Mouse (Mus musculus) spleen, adult 2 months (tissue): ENCODE results near the gene Tfec. TPM values are rescaled to one million over a fixed set of nuclear protein-coding genes. Genes with fewer than 3 reads are reported as not detected.

ENCODE experiments used
- DNase-seq, 2 experiments: peaks; one replicate each; pipeline versions ENCODE4 v3.0.0 to v3.0.0-alpha.2; 2012 to 2021; ENCODE audit warnings: low spot score in 2 of 2, low read depth in 1 of 2
- H3K27ac ChIP-seq: fragments of 200-500 bp; 2 replicates; pipeline ENCODE4 v1.5.1; 2012; ENCODE audit warnings: low read length, inconsistent platforms; ENCODE audit not compliant: insufficient read depth
- H3K27me3 ChIP-seq: fragments of 200-500 bp; 2 replicates; pipeline ENCODE4 v1.6.1; 2012; ENCODE audit warnings: mild to moderate bottlenecking, moderate library complexity, low read length, inconsistent platforms; ENCODE audit not compliant: control insufficient read depth, insufficient read depth
- H3K36me3 ChIP-seq: fragments of 200-500 bp; 2 replicates; pipeline ENCODE4 v1.6.1; 2012; ENCODE audit warnings: mild to moderate bottlenecking, low read length, inconsistent platforms; ENCODE audit not compliant: control insufficient read depth, insufficient read depth
- H3K4me1 ChIP-seq: fragments of 200-500 bp; 2 replicates; pipeline ENCODE4 v1.6.1; 2011; ENCODE audit warnings: inconsistent platforms; ENCODE audit not compliant: control insufficient read depth, insufficient read depth, insufficient read length
- H3K4me3 ChIP-seq: fragments of 200-500 bp; 2 replicates; pipeline ENCODE4 v1.5.1; 2011; ENCODE audit warnings: mild to moderate bottlenecking, inconsistent platforms; ENCODE audit not compliant: insufficient read depth, insufficient read length; ENCODE audit errors: extremely low read depth
- CTCF ChIP-seq: fragments of 200-500 bp; IDR thresholded peaks from 2 replicates; pipeline ENCODE4 v1.5.1; 2011; ENCODE audit warnings: mild to moderate bottlenecking, inconsistent platforms; ENCODE audit not compliant: insufficient read depth, insufficient read length, insufficient replicate concordance; ENCODE audit errors: extremely low read depth
- POLR2A ChIP-seq: fragments of 200-500 bp; IDR thresholded peaks from 2 replicates; pipeline ENCODE4 v1.6.1; 2011; ENCODE audit warnings: low read depth, low read length, inconsistent platforms
- WGBS: fragments of 180-500 bp; shearing (Covaris S2); methylation state at CpG from one replicate; pipeline ENCODE4 v1.1.7; 2018; 5-methylcytosine and 5-hydroxymethylcytosine counted together
- polyA plus RNA-seq: library from polyadenylated mRNA; depleted of rRNA; stranded (reverse); fragments of >200 nt; gene quantifications from 2 replicates; pipeline ENCODE4 v1.2.3, GENCODE M21; 2012; rRNA removed

The Tfec gene
- polyA plus RNA-seq, 1 experiment = 2.8 TPM

DNA sequence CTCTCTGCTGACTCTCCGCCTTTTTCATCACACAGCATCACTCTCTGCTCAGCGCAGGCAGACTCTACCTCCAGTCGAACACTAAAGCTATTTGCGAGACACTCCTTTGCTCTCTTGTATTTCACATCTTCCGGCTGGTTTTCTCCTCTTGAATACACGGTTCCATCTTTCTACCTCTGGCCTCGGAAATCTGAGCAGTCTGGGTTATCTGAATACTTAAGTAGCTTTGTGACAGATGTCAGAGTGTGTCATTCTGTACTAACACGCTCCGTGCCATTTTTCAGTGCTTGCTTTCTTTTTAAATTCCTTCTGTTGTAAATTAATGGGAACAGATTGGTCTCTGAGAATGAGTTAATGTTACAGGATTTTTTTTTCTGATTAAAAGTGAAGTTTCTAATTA, 101.3 kb downstream of the Tfec start:
- DNase-seq = no peak
- Histone ChIP-seq H3K4me3 (no peak overlapping the region), H3K27me3 (no peaks in the 10 kb centered on the region), H3K36me3 (no peaks in the 10 kb centered on the region), H3K4me1 (no peaks in the 10 kb centered on the region), H3K27ac (no peak overlapping the region)
- whole genome bisulfite sequencing = 87% methylated on average over 9 of the region's 9 CpGs
- TF ChIP-seq POLR2A (no peak), CTCF (no peak)

- TF ChIP-seq CTCF (no peak), POLR2A (no peak)
- H3K36me3 ChIP-seq = no peaks in the 10 kb centered on the region
- DNase-seq = no peak
- H3K4me1 ChIP-seq = no peaks in the 10 kb centered on the region
- H3K4me3 ChIP-seq = no peak overlapping the region
- WGBS = 86% methylated on average over 7 of the region's 7 CpGs
- no peaks in the 10 kb centered on the region for H3K27me3 ChIP-seq
- no peak overlapping the region for H3K27ac ChIP-seq
Observed at GRCm38 (mm10) chr6:16794036-16794435, 104.2 kb downstream of the Tfec start.

DNA sequence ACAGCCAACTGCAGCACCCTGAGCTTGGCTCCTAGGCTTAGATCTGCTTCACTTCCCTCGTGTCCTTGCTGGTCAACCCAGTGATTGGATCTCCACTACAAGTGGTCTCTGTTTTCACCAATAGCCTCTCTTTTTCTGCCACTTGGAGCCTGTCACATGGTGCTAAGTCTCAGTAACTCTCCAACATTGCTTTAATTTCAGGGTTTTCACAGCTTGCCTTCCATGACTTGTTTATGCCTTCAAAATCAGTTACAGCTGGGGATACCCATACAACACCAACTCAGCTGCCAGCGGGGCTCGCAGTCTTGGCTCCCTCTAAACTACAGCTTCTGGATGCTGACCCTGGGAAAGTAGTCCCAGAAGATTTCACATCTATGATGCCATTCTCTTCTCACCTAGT, 113.1 kb downstream of the Tfec start:
- no peak overlapping the region for H3K27ac ChIP-seq
- TF ChIP-seq POLR2A = no peak
- TF ChIP-seq CTCF = no peak
- H3K4me3 ChIP-seq = no peak overlapping the region
- H3K4me1 ChIP-seq = no peaks in the 10 kb centered on the region
- no peak for DNase-seq
- no peaks in the 10 kb centered on the region for H3K27me3 ChIP-seq
- 86% methylated on average over 3 of the region's 3 CpGs for WGBS
- no peaks in the 10 kb centered on the region for H3K36me3 ChIP-seq

Other genes with a start within 250 kb of the Tfec start
- gene Tes, start 166.7 kb upstream of the Tfec start, polyA plus RNA-seq = 20.7 and 22.6 TPM in 2 replicates